In the genomic region with DNA sequence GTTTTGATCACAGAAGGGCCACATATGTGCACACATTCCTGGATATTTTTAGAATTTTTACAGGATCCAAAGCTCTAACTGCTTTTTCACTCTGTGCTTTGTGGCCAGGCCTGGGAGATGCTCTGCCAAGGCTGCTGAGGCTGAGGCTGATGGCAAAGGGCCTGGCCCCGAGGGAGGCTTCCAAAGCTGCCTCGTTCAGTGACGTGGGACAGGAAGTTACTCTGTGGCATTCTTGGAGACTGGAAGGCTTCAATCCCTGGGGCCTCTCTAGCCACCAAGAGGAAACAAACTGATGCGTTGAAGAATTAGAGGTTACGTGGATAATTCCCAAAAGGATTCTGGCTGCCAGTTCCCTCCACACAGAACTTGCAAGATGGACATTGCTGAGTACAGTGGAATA, we compare ENCODE assay signal across 12 mouse cellular contexts.
DNase-seq lines count a peak whose midpoint lies in the region; ATAC-seq and TF ChIP-seq lines count a peak whose summit lies in the region.
"Had no signal": no experiment of that assay in that cellular context is flagged by ENCODE, and none has a peak within 500 bp of the region (broad histone marks: within the 10 kb centered on the region; RNA-seq: fewer than 3 reads in every experiment).

No protein-coding gene starts in this region.

- no peak overlapping the region for H3K27ac ChIP-seq in kidney, adult 2 months (ENCODE audit: insufficient read depth, low read depth, low read length)
- H3K27ac ChIP-seq in kidney, embryonic 15.5 days = no peak overlapping the region
- H3K27ac ChIP-seq in midbrain, embryonic 11.5 days (ENCODE audit: low read depth, low read length) = no peak overlapping the region
- no peak overlapping the region for H3K27ac ChIP-seq in stomach, postnatal 0 days (replicated peaks)
- H3K27ac ChIP-seq: liver, embryonic 13.5 days had no signal

- no peak overlapping the region for H3K4me3 ChIP-seq in kidney, adult 2 months (ENCODE audit: insufficient read depth, low read depth, low read length)
- H3K4me3 ChIP-seq in kidney, embryonic 15.5 days (replicated peaks) = no peak overlapping the region
- H3K4me3 ChIP-seq in midbrain, embryonic 11.5 days (ENCODE audit: low read depth, low read length) = no peak overlapping the region
- H3K4me3 ChIP-seq in stomach, postnatal 0 days (ENCODE audit: low read depth, low read length) = no peak overlapping the region
- H3K4me3 ChIP-seq: embryonic facial prominence, embryonic 13.5 days; liver, embryonic 13.5 days; myocyte had no signal

- no peak for TF ChIP-seq EP300 in stomach, postnatal 0 days (optimal IDR thresholded peaks at IDR 0.05)

- DNase-seq in kidney, adult 2 months = peak; percentile 66
- DNase-seq in cerebellum, postnatal 25 days = peak; percentile 56 to 70
- peak; percentile 75 to 76 for DNase-seq in heart, postnatal 10 days
- DNase-seq in lung, postnatal 25 days (ENCODE audit: low spot score) = peak; percentile 10
- DNase-seq in midbrain, embryonic 11.5 days (ENCODE audit: low spot score, missing footprints) = no peak
- DNase-seq in stomach, postnatal 0 days (ENCODE audit: low spot score) = no peak
- DNase-seq: liver, embryonic 13.5 days; right cerebral cortex, postnatal 4 days had no signal

- no peaks in the 10 kb centered on the region for H3K27me3 ChIP-seq in kidney, adult 2 months (replicated peaks; ENCODE audit: control insufficient read depth, insufficient read depth, low read length)
- no peaks in the 10 kb centered on the region for H3K27me3 ChIP-seq in kidney, embryonic 15.5 days
- no peaks in the 10 kb centered on the region; the same call in 1 of the 2 replicates for H3K27me3 ChIP-seq in midbrain, embryonic 11.5 days (ENCODE audit: control insufficient read depth, insufficient read depth, low read length)
- H3K27me3 ChIP-seq in stomach, postnatal 0 days (ENCODE audit: control insufficient read depth, insufficient read depth, low read length) = no peaks in the 10 kb centered on the region
- H3K27me3 ChIP-seq: embryonic facial prominence, embryonic 13.5 days; liver, embryonic 13.5 days had no signal

- H3K36me3 ChIP-seq in kidney, adult 2 months (ENCODE audit: control insufficient read depth, insufficient read depth, low read length) = no peaks in the 10 kb centered on the region
- no peaks in the 10 kb centered on the region for H3K36me3 ChIP-seq in kidney, embryonic 15.5 days
- H3K36me3 ChIP-seq in midbrain, embryonic 11.5 days (ENCODE audit: control insufficient read depth, insufficient read depth, low read length) = no peaks in the 10 kb centered on the region
- H3K36me3 ChIP-seq in stomach, postnatal 0 days (ENCODE audit: control insufficient read depth, insufficient read depth, low read length) = no peaks in the 10 kb centered on the region
- H3K36me3 ChIP-seq: embryonic facial prominence, embryonic 13.5 days; liver, embryonic 13.5 days had no signal

- intact Hi-C loops in heart, postnatal 10 days (cut with DNase I) = no loop called here

- 52% methylated on average over 5 of the region's 5 CpGs for WGBS in kidney, adult 2 months
- WGBS in kidney, embryonic 15.5 days = 45% methylated on average over 5 of the region's 5 CpGs
- 79% methylated on average over 5 of the region's 5 CpGs for WGBS in midbrain, embryonic 11.5 days
- 33% methylated on average over 5 of the region's 5 CpGs for WGBS in stomach, postnatal 0 days

- H3K4me2 ChIP-seq in kidney, embryonic 15.5 days = no peak overlapping the region
- no peak overlapping the region for H3K4me2 ChIP-seq in midbrain, embryonic 11.5 days
- H3K4me2 ChIP-seq in stomach, postnatal 0 days (replicated peaks; ENCODE audit: low read depth) = no peak overlapping the region
- H3K4me2 ChIP-seq: embryonic facial prominence, embryonic 13.5 days; liver, embryonic 13.5 days had no signal

- no peaks in the 10 kb centered on the region for H3K9me3 ChIP-seq in kidney, embryonic 15.5 days (replicated peaks)
- H3K9me3 ChIP-seq in midbrain, embryonic 11.5 days (ENCODE audit: control insufficient read depth, low read length) = no peaks in the 10 kb centered on the region
- H3K9me3 ChIP-seq in stomach, postnatal 0 days (ENCODE audit: control insufficient read depth, low read length) = no peaks in the 10 kb centered on the region
- H3K9me3 ChIP-seq: embryonic facial prominence, embryonic 13.5 days; liver, embryonic 13.5 days had no signal

- no peak for TF ChIP-seq POLR2A in kidney, adult 2 months (IDR thresholded peaks at IDR 0.05; ENCODE audit: low read depth, low read length)

- H3K4me1 ChIP-seq in kidney, adult 2 months (ENCODE audit: control insufficient read depth, insufficient read depth, low read length) = no peaks in the 10 kb centered on the region
- H3K4me1 ChIP-seq in kidney, embryonic 15.5 days = no peaks in the 10 kb centered on the region
- no peaks in the 10 kb centered on the region for H3K4me1 ChIP-seq in midbrain, embryonic 11.5 days (ENCODE audit: control insufficient read depth, insufficient read depth, low read length)
- H3K4me1 ChIP-seq in stomach, postnatal 0 days (replicated peaks; ENCODE audit: control insufficient read depth, insufficient read depth) = no peaks in the 10 kb centered on the region
- H3K4me1 ChIP-seq: liver, embryonic 13.5 days had no signal

- TF ChIP-seq CTCF in kidney, adult 2 months (conservative IDR thresholded peaks at IDR 0.05; ENCODE audit: insufficient read depth, insufficient read length, low read depth, low read length) = no peak
- TF ChIP-seq CTCF in stomach, postnatal 0 days (IDR thresholded peaks at IDR 0.05; ENCODE audit: low read depth) = no peak

- ATAC-seq in kidney, embryonic 15.5 days (replicated peaks; ENCODE audit: low FRiP score) = no peak
- ATAC-seq in midbrain, embryonic 11.5 days (ENCODE audit: low FRiP score) = no peak
- ATAC-seq in erythroid progenitor cell, adult 5-6 weeks (replicated peaks; ENCODE audit: low FRiP score, poor library complexity, severe bottlenecking) = no peak
- no peak for ATAC-seq in stomach, postnatal 0 days (ENCODE audit: low FRiP score, low TSS enrichment)

- H3K9ac ChIP-seq in kidney, embryonic 15.5 days = no peak overlapping the region
- no peak overlapping the region for H3K9ac ChIP-seq in midbrain, embryonic 11.5 days (ENCODE audit: low read length)
- no peak overlapping the region for H3K9ac ChIP-seq in stomach, postnatal 0 days (ENCODE audit: low read length)
- H3K9ac ChIP-seq: embryonic facial prominence, embryonic 13.5 days; liver, embryonic 13.5 days had no signal

Comparison
In these comparisons a context has a peak if more than half of its experiments do, and no peak if none do; other contexts are left out.
1. DNase-seq: peak in kidney, adult 2 months (single experiment), cerebellum, postnatal 25 days (2 of 2), heart, postnatal 10 days (2 of 2) and lung, postnatal 25 days (single experiment); none in midbrain, embryonic 11.5 days (single experiment) and stomach, postnatal 0 days (single experiment).